Mouse (Mus musculus): Measurements from ENCODE around the gene Zswim5.

DNA sequence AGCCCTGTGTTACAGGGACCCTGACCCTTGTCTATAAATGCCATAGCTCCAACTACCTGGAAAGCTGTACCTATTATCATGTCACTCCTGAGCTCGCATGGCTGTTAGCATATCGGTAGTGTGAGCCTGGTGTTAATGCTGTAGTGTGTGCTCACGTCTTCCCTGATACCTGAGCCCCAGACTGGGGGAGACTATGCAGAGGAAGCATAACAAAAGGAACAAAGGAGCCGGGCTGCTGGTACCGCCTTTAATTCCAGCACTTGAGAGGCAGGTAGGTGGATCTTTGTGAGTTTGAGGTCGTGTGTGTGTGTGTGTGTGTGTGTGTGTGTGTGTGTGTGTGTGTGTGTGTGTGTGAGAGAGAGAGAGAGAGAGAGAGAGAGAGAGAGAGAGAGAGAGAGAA lies 112.6 kb downstream of the Zswim5 start:
- TF ChIP-seq CTCF (IDR thresholded peaks at IDR 0.05; ENCODE audit: extremely low read depth, insufficient read length, insufficient replicate concordance, low read depth, low read length) (no peak), POLR2A (IDR thresholded peaks at IDR 0.05; ENCODE audit: low read depth, low read length) (no peak)
